Mouse (Mus musculus) left cerebral cortex, postnatal 25 days (tissue): ENCODE measurements around the gene Clstn1. TPM values are rescaled to one million over a fixed set of nuclear protein-coding genes. Genes with fewer than 3 reads are reported as not detected.

ENCODE experiments used
- DNase-seq, 2 experiments: peaks; one replicate each; pipeline ENCODE4 v3.0.0; 2022; ENCODE audit warnings: low spot score in 2 of 2, mixed read lengths in 1 of 2
- intact Hi-C: fragments of 180-260 bp; cut with DNase I; formaldehyde crosslinking; loops from one replicate; pipeline ENCODE4 v1.15.1; 2025
- total RNA-seq, 2 experiments: library from RNA; stranded (reverse); gene quantifications; 2 replicates each; pipeline ENCODE4 v1.2.3; 2021

The Clstn1 gene
- total RNA-seq, 2 experiments from 2014 or later = 1,368 to 1,474 TPM

DNA sequence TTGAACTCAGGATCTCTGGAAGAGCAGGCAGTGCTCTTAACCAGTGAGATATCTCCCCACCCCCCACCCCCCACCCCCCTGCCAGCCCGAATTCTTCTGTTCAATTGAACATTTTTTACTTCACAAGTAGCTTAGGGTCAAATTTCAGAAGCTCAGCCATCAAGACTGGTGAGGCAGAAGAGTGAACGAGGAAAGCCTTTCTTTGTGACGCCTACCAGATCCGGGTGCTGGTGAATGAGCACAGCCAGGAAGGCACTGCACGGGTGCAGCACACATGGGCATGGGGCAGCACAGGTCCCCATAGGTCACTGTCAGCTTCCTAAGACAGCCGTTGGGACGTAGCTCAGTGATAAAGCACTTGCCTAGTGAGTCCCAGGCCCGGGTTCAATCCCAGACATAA is 33.7 kb downstream of the Clstn1 start:
- intact Hi-C loops = no loop called here
- no peak for DNase-seq

DNA sequence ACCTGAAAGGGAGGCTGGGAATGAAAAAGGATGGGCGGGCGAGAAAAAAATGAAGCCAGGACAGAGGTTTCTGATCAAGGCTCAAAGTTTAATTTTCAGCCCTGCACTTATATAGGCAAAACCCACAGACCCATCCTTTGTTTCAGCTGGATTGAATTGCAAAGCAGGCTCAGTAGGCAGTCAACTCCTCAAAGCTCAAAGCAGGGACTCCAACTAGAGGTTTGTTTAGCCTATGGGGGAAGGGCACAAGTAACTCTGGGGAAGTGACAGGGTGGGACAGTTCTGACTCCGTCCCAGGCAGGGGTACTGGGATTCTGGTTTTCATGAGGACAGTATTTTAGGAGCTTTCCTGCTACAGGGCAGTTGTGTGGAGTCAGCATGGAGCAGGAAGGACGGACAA is 35.0 kb downstream of the Clstn1 start:
- intact Hi-C loops = no loop called here

DNA sequence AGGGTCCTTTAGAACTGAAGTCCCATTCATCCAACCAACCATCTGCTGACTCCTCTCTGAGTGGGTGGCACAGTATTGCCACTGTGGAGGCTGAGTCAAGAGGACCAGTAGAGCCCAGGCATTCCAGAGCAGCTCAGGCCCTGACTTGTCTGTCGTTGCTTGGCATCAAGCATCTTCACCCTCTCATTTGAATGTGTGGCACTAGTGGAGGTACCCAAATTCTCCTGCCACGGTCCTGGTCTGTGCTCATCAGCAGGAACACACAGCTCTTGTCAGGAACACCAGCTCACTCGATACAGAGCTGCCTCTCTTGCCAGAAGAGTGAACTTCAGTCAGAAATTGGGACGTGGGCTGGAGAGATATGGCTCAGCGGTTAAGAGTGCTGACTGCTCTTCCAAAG is 37.4 kb downstream of the Clstn1 start:
- no peak for DNase-seq
- intact Hi-C loops = no loop called here

More for the DNA sequence above, 35.0 kb downstream of the Clstn1 start:
- DNase-seq = no peak

DNA sequence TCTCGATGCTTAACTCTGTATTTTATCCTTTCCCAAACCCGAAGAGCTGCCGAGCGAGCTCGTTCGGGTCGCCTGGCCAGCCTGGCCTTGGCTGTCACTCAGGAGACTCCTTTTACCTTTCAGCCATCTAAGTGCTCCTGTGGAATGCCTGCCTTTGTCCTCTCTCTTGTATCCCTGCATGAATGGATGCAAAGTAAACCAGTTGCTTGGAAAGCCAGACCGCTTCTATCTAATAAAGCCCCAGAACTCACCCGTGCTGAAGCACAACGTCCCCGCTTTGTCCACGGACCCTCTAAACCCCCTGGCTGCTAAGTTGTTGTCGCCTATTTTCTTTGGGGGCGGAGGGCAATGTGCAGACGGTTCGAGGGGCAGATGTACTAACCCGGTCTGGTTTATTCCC is 40.5 kb downstream of the Clstn1 start:
- no peak for DNase-seq
- intact Hi-C loops = no loop called here

DNA sequence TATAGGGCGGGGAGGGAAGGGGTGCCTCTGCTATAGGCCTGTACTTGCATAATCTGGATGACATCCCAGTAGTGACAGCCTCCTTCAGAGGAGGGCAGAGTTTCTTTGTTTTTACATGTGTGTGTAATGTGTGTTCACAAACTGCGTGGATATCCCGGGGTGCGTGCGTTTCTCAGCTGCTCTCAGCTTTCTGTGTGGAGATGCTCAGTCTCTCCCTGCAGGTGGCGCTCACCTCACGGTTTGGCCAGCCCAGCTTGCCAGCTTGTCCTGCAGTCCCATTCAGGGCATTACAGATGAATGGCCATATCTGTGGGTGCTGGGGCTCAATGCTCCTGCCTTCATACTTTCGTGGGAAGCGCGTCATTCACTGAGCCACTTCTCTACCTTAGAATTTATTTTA is 42.1 kb downstream of the Clstn1 start:
- intact Hi-C loops = no loop called here
- peak in 1 of 2 experiments; percentile 60 for DNase-seq

DNA sequence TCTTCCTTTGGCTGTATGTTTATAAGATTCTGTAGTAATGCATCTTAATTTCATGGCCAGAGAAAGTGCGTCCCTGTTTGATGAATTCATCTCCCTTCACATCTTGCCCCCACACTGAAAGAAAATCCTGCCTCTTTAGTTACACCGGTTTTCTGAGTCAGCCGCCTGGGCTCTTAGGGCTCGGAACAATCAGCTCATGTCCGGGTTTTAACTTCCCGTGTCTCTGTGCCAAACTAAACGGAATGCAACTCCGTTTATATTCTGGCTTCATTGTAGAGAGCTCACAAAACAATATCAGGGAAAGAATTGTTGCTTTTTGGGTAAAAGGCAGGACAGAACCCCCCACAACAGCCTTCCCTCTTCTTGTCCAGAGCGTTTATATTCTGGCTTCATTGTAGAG is 42.5 kb downstream of the Clstn1 start:
- no peak for DNase-seq
- intact Hi-C loops = no loop called here

DNA sequence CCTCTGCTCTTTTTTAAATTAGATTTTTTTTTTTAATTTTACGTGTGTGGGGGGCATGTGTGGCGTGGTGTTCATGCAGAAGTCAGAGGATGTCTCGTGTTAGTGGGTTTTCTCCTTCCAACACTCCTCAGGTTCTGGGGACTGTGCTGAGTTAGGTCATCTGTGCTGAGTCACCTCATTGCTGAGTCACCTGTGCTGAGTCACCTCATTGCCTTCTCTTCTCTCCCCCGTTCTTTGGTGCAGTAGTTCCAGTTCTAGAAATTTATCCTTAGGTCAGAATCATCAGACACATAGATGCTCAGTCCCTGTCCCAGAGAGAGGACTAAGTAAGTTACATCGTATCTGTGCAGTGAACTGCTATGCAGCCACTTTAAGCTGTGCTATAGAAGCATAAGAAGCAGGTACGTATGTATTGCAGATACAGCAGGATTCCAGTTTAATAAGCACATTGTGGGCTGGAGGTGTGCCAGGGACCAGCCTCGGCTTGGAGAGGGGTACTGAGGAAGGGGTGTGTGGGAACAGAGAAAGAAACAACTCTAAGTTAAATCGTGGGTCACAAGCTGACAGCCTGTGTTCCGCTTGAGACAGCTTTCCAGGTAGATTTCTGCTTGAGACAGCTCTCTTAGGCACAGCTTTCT is 46.5 kb downstream of the Clstn1 start:
- intact Hi-C loops = no loop called here
- DNase-seq = peak in 1 of 2 experiments; percentile 68

DNA sequence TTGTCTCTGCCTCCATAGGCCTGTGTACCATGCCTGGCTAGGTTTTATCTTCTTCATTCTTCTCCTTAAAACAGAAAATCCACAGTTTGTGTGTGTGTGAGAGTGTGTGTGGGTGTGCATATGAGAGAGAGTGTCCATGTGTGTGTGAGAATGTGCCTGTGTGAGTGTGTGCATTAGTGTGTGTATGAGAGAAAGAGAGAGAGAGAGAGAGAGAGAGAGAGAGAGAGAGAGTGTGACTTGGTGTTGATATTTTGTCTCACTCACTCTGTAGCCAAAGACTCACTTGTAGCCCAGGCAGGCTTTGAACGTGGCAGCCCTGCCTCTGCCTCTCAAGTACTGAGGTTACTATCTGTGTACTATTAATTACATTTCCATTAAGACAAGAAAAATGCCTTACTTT is 47.9 kb downstream of the Clstn1 start:
- DNase-seq = no peak
- intact Hi-C loops = no loop called here

DNA sequence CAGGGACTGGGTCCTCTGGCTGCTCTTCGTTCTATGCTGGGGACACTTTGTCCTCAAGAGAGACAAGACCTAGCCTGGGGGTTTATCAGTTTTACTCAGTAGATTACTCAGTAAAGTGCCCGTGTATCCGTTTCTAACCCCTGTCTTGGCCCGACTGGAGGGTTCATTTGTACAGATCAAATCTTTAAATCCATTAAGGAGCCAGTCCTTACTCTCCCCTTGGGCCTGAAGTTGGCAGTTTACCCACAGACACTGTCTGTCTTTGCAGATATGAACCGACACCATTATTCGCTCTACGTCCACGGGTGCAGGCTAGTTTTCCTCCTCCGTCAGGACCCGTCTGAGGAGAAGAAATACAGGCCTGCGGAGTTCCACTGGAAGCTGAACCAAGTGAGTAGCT is 48.7 kb downstream of the Clstn1 start:
- no peak for DNase-seq
- intact Hi-C loops = no loop called here

DNA sequence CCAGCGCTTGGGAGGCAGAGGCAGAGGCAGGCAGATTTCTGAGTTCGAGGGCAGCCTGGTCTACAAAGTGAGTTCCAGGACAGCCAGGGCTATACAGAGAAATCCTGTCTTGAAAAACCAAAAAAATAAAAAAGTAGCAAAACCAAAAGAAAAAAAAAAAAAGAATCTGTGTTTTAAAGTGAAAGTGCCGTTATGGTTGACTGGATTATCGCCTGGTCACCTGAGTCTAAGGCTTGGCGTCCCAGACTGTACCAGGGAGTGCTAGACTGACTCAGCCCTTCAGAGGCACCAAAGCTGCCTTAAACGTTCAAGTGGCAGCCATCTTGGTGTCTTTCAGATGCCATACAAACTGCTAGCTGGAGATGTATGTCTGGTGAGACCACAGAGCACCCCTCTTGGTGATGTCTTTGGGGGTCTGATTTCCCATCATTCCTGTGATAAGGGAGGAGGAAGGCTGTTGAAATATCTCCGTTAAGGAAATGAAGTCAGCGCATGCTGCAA is 49.7 kb downstream of the Clstn1 start:
- intact Hi-C loops = no loop called here
- DNase-seq = no peak

DNA sequence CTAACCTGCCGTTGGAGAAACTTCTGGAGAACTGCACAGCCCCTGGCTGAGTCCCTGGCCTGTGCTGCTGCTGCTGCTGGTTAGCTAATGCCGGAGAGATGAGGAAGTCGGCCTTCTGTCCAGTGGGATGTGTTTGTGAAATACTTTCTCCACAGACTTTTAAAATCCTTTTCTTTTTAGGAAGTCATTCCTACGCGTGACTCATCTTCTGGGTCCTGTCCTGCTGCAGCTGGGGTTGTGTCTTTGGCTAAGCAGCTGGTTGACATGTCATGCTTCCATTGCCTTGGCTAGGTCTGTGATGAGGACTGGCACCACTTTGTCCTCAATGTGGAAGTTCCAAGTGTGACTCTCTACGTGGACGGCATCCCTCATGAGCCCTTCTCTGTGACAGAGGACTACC is 51.7 kb downstream of the Clstn1 start:
- DNase-seq = no peak
- intact Hi-C loops = no loop called here

DNA sequence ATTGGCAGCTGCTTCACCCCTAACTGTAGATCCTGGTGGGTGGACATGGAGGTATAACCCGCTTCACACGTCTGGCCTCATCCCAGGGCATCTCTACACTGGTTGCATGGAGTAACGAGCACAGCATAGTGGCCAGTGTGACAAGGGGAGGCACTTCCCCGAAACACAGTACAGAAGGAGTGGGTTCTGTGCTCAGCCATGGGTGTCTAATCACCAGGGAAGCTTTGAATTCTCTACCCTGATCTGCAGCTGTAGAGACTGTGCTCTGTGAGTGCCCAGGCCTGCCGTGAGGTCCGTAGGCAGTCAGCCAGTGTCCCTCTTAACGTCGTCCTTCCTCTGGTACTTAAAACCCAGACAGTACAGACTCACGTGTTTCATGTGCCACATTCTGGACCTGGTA is 54.6 kb downstream of the Clstn1 start:
- intact Hi-C loops = no loop called here
- DNase-seq = no peak

DNA sequence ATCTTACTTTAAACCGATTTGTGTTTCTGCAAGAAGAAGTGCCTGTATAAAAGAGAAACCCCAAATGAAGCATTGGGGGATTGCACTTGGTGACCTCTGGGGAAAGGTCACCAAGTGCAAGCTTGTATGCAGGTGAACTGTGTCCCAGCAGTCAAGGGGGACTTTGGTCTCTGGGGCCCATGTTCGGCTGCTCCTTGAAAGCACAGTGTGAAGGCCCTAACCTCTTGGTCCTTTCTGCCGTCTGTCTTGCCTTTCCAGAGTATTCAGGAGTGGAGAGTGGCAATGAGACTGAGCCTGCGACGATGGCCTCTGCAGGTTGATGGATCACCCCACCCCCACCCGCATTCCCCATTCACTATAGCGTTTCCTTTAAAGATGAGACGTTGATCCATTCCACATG is 55.1 kb downstream of the Clstn1 start:
- intact Hi-C loops = no loop called here
- no peak for DNase-seq

DNA sequence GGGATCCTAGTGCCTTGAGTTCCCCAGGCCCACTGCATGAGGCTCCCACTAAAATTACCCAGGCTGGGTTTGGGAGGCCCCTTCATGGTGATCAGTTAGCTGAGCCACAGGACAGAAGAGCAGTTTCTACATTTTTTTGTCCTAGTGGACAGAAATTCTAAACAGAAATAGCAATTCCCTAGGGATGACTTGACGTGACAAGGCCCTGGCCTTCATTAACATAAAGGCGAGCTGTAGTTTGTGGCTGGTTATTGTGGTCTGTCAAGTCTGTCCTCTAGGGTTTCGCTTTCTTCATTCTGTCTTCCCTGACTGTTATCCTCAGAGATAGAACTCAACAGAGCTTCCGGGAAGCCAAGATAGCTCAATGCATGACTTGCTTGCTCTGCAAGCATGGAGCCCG is 55.7 kb downstream of the Clstn1 start:
- DNase-seq = no peak
- intact Hi-C loops = no loop called here

DNA sequence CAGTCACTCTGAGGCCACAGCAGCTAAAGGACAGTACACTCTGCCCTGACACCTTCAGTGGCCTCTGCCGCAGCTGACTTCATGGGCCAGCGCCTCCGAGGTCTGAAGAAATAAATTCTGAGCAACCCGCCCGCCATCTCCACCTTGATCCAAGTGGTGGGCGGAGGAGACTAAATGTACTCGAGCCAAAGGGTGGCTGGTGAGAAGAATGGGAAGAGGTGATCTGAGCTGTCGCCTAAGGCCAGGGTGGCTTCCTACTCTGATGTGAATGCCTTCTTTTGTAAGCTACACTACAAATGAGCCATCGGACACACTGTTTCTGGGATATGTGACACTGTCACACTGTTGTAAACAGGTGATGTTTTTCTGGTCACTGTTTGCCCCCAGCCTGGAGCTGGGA is 59.5 kb downstream of the Clstn1 start:
- intact Hi-C loops = no loop called here
- no peak for DNase-seq

DNA sequence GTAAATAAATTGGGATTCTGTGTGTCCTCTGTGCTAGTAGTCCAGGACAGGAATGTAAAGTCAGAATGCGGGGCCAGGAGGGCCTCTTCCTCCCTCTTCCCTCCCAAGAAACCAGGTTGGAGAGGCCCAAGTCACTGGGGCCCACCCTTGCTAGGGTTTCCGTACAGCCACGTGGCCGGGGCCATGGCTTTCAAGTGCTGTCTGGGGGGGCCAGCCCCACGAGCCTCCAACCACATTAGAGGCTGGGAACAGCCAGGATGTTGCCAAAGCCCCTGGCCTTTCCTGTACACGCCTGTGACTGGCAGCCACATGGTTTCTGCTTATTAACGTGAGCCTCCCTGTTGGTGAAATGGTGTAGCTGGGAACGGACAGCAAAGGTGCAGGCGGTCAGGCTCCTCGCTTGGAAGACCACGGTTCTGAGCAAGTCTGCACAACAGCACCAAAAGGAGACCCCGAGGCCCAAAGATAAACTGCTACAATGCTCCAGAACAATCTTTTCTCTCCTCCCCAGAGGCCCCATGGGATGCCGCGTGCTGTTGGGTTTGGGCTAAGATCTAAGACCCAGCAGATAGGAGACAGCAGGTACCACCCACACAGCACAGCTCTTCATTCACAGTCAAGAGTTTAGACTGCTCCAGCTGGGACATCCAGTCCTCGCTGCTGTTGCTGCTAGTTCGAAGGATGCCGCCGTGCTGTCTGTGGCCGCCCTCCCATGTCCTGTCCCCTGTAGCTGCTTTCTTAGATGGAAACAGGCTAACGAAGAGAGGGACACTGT is 62.0 kb downstream of the Clstn1 start:
- intact Hi-C loops = no loop called here
- peak; percentile 54 to 72 for DNase-seq

DNA sequence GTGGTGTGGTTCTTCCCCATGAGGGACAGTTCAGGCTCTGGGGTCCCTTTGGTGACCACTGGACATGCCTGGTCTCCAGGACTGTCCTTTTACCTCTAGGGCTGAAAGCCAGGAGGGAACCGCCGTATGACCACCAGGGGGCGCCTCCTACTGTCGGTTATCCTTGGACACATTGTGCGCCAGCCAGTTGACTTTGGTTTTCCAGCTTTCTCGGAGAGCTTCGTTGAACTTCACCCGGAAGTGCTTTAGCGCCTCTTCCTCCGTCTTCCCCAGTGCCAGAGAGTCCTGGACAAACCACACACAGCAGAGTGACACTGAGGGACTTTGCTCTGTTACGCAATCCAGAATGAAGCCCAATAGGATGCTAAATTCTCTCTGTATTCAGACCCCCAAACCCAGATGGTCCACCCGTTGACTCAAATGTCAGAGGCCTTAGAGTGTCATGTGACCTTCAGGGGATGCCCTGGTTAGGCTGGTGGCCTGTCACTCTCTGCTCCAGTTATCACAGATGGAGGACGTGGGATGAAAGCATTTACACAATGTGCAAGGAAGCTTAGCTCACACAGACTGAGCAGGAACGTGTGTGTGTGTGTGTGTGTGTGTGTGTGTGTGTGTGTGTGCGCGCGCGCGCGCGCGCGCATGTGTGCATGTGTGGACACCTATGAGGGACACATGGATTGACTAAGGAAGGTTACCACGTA is 64.4 kb downstream of the Clstn1 start:
- intact Hi-C loops = loop anchor here (2.0 kb wide), 1 partner anchor 60 kb away; no protein-coding TSS in a partner anchor

DNA sequence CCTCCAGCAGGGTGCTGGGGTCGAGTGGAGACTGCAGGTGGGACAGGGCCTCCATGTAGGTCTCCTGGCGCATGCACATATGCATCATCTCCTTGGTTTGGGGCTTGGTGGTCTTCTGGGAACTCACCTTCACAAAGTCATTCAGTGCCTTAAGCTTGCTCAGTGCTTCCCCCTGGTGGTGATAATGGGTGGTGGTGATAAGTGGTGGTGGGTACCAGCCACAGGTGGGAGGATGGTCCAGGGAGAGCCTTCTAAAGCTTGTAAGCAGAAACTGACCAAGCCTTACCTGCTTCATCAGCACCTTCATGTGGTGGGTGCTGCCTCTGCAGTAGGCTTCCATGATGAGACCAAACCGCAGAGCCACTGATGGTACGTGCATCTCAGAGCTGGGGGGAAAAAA is 68.0 kb downstream of the Clstn1 start:
- intact Hi-C loops = no loop called here
- no peak for DNase-seq

More for the DNA sequence above, 64.4 kb downstream of the Clstn1 start:
- DNase-seq = peak; percentile 70 to 76

DNA sequence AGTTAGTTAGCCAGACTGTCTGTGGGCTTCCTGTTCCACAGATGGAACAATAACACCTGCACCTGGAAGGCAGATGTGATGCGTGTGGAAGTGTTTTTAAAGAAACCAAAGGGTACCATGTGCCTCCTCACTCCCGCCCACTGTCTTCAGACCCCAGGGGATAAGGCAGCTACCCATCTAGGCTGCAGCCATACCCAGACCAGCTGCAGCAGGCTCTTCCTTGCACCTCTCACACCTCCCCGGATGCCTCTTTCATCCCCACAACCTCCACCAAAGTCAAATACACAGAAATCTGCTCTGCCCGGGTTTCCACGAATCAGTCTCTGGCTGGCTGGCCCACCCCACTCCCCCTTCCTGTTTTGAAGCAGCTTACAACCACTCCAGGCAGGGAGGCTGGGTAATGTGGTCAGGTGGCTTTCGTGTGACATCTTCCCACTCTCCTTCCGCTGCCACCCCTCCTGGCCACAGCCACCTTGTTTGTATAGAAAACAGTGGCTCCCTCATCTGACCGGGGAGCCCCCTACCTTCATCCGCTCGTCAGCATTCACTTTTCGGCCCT is 71.7 kb downstream of the Clstn1 start:
- intact Hi-C loops = no loop called here
- DNase-seq = no peak

DNA sequence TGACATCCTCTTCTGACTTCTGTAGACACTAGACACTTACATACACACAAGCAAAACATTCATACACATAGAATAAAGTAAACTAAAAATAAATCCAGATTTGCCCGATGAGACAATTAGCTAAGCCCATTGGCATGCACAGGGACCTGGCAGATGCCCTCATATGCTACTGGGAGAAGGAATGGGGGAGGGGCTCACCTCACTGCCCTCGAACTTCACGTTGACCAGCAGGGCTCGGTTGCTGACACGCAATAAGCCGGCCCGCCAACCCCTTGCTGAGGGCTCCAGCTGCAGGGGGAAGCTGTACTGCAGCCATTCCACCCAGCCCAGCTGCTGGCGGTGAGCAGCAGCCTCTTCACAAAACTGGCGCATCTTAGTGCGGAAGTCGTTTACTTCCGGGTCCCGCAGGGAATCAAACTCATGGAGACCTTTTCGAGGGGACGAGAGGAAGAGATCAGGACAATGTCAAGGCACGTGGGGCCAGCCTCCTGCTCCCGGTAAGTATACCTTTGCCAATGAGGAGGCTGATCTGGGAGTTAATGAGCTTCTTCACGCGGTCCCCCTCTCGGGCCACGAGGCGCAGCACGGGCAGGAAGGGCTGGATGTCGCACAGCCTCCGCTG is 73.3 kb downstream of the Clstn1 start:
- DNase-seq = no peak
- intact Hi-C loops = no loop called here
